Mouse (Mus musculus) urinary bladder, adult 2 months (tissue): ENCODE data around the gene Tmem114. TPM values are rescaled to one million over a fixed set of nuclear protein-coding genes. Genes with fewer than 3 reads are reported as not detected.
A peak's percentile ranks its signal among the peaks of the same experiment; 100 is the strongest.

Experiments used
- DNase-seq: peaks from one replicate; pipeline ENCODE4 v3.0.0; 2022; ENCODE audit warnings: low spot score
- polyA plus RNA-seq: library from polyadenylated mRNA; depleted of rRNA; stranded (reverse); fragments of >200 nt; gene quantifications from 2 replicates; pipeline ENCODE4 v1.2.3, GENCODE M21; 2012; rRNA removed

The Tmem114 gene
- 0.04 TPM in 1 of 2 replicates, not detected in the other for polyA plus RNA-seq

- peak; percentile 16 for DNase-seq
These were observed at the start of gene Tmem114 for GRCm38 (mm10) chr16:8424971-8425330. Tmem114 (minus strand) TSS chr16:8425136.

- DNase-seq: peak; percentile 89
These were observed 45.9 kb upstream of the Tmem114 start, which contains the start of gene Mettl22 for GRCm38 (mm10) chr16:8470603-8471481. Mettl22 (plus strand) TSS chr16:8470788.

GRCm38 (mm10) chr16:8470132-8470531 is 45.2 kb upstream of the Tmem114 start:
- DNase-seq: no peak

- peak; percentile 23 for DNase-seq
These were observed 34.2 kb upstream of the Tmem114 start for GRCm38 (mm10) chr16:8459098-8459497.

- no peak for DNase-seq
These were observed 33.5 kb upstream of the Tmem114 start for GRCm38 (mm10) chr16:8458391-8458790.

- no peak for DNase-seq
These were observed 30.3 kb upstream of the Tmem114 start for GRCm38 (mm10) chr16:8455221-8455620.

- DNase-seq: no peak
These were observed 28.4 kb upstream of the Tmem114 start for GRCm38 (mm10) chr16:8453301-8453700.

GRCm38 (mm10) chr16:8446256-8446655 is 21.3 kb upstream of the Tmem114 start:
- DNase-seq: no peak

- DNase-seq: no peak
These were observed 20.0 kb upstream of the Tmem114 start for GRCm38 (mm10) chr16:8444911-8445310.

- DNase-seq: no peak
These were observed 7.7 kb upstream of the Tmem114 start for GRCm38 (mm10) chr16:8432616-8433015.

GRCm38 (mm10) chr16:8429531-8429930 is 4.6 kb upstream of the Tmem114 start:
- DNase-seq: no peak

GRCm38 (mm10) chr16:8425736-8426135 is 800 bp upstream of the Tmem114 start:
- peak; percentile 2 for DNase-seq

GRCm38 (mm10) chr16:8424161-8424970 is 570 bp downstream of the Tmem114 start:
- no peak for DNase-seq

- DNase-seq: no peak
These were observed 1.3 kb downstream of the Tmem114 start for GRCm38 (mm10) chr16:8423626-8424114.

GRCm38 (mm10) chr16:8420842-8421241 is 4.1 kb downstream of the Tmem114 start:
- no peak for DNase-seq

- no peak for DNase-seq
These were observed 4.6 kb downstream of the Tmem114 start for GRCm38 (mm10) chr16:8420381-8420780.

GRCm38 (mm10) chr16:8419666-8420065 is 5.3 kb downstream of the Tmem114 start:
- no peak for DNase-seq

- no peak for DNase-seq
These were observed 6.8 kb downstream of the Tmem114 start for GRCm38 (mm10) chr16:8418126-8418525.

GRCm38 (mm10) chr16:8417011-8417720 is 7.8 kb downstream of the Tmem114 start:
- DNase-seq: no peak

GRCm38 (mm10) chr16:8415996-8416395 is 8.9 kb downstream of the Tmem114 start:
- no peak for DNase-seq

GRCm38 (mm10) chr16:8413441-8413840 is 11.5 kb downstream of the Tmem114 start:
- no peak for DNase-seq

- DNase-seq: no peak
These were observed 12.7 kb downstream of the Tmem114 start for GRCm38 (mm10) chr16:8412213-8412612.
